Mouse (Mus musculus): ENCODE measurements around the gene Madd. TPM values are rescaled to one million over a fixed set of nuclear protein-coding genes. Genes with fewer than 3 reads are reported as not detected.
A peak's percentile ranks its signal among the peaks of the same experiment; 100 is the strongest.

The Madd gene
- polyA plus RNA-seq, 2 experiments: 8.6 to 18.1 TPM

DNA sequence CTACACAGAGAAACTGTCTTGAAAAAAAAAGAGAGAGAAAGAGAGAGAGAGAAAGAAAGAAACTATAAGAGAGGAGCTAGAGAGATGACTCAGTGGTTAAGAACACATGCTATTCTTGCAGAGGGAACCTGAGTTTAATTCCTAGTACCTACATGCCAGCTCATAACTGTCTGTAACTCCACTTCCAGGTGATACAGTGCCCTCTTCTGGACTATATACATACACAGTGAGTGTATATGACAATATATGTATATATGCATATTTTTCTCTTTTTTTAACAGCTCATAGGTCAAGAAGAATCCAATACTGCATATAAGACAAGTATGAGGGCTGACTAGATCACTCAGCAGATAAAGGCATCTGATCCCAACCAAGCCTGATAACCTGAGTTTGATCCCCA, 29.7 kb upstream of the Madd start:
- Histone ChIP-seq H3K4me2 (replicated peaks; ENCODE audit: low read depth, low read length, severe bottlenecking) (no peak overlapping the region), H3K9ac (ENCODE audit: low read depth, low read length, severe bottlenecking) (no peak overlapping the region), H3K27ac (replicated peaks; ENCODE audit: low read depth, low read length) (no peak overlapping the region), H3K9me3 (ENCODE audit: control insufficient read depth, low read length) (no peaks in the 10 kb centered on the region), H3K4me1 (ENCODE audit: control insufficient read depth, insufficient read depth, low read length) (no peaks in the 10 kb centered on the region), H3K27me3 (ENCODE audit: control insufficient read depth, insufficient read depth, low read length) (no peaks in the 10 kb centered on the region), H3K36me3 (ENCODE audit: control insufficient read depth, insufficient read depth, low read length) (peaks cover 70% of the 10 kb centered on the region), H3K4me3 (replicated peaks; ENCODE audit: low read length) (no peak overlapping the region)
- ATAC-seq (ENCODE audit: low FRiP score, low read depth) (no peak), DNase-seq (ENCODE audit: low spot score) (no peak)
- no peak for TF ChIP-seq POLR2A (IDR thresholded peaks at IDR 0.05; ENCODE audit: borderline replicate concordance, extremely low read depth, insufficient read depth, insufficient read length)

DNA sequence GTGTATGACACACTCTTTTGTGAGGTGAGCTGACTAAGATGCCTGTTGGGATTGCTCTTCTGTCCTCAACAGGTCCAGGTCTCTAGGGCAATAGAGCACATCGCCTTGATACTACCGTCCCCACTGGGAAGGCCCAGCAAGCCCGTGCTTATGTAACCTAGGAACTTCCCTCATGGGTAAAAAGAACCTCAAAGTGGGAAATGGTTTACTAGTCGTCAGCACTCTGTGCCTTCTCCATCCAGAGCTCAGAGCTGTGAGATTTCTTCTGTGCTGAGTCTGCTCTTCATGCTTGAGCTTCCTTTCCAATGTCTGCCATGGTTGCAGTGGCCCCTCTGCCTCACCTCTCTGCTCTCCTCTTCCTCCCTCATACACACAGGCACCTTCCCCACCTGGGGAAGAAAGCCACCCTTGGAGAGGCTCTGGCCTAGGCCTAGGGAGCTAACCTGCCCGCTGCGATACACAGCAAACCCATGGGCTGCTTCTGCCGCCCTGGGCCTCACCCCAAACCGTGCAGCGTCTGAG, 22.7 kb upstream of the Madd start:
- no peak overlapping the region for H3K27ac ChIP-seq (replicated peaks; ENCODE audit: low read depth, low read length)
- no peaks in the 10 kb centered on the region for H3K9me3 ChIP-seq (ENCODE audit: control insufficient read depth, low read length)
- DNase-seq (ENCODE audit: low spot score): no peak
- TF ChIP-seq POLR2A (IDR thresholded peaks at IDR 0.05; ENCODE audit: borderline replicate concordance, extremely low read depth, insufficient read depth, insufficient read length): no peak
- H3K27me3 ChIP-seq (ENCODE audit: control insufficient read depth, insufficient read depth, low read length): no peaks in the 10 kb centered on the region
- WGBS: 88% methylated on average over 9 of the region's 9 CpGs
- H3K4me1 ChIP-seq (ENCODE audit: control insufficient read depth, insufficient read depth, low read length): peaks cover 15% of the 10 kb centered on the region
- no peak overlapping the region for H3K9ac ChIP-seq (ENCODE audit: low read depth, low read length, severe bottlenecking)
- H3K4me3 ChIP-seq (replicated peaks; ENCODE audit: low read length): no peak overlapping the region
- H3K4me2 ChIP-seq (replicated peaks; ENCODE audit: low read depth, low read length, severe bottlenecking): no peak overlapping the region
- ATAC-seq (ENCODE audit: low FRiP score, low read depth): no peak
- peaks cover 57% of the 10 kb centered on the region for H3K36me3 ChIP-seq (ENCODE audit: control insufficient read depth, insufficient read depth, low read length)

DNA sequence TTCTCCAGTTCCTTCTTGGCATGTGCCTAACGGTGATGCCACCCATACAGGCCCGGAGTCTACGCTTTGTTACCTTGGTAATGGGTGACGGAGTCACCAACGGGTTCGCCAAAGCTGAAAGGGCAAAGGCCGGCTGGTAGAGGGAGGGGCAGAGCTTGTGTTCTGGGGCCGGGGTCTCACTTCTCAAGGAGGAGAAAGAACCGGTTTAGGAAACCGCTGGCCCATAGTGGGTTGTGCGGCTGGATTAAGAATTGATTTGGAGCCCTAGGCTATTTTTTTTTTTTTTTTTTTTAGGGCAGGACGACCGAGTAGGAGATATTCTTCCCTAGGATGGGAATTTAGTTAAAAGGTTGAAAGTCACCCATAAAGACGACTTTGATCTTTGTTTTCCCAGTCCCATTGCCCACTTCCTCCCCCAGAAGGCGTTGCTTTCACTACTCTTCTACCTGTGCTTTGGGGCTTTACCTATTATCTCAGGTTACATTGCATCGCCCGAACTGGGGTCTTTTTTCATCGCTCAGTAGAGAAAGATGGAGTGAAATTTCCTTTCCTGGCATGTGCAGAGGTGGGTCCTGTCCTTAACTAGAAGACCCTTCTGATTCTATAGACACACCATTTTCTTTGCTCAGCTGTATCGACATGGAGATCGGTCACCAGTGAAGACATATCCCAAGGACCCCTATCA, 19.5 kb upstream of the Madd start:
- Histone ChIP-seq H3K9ac (ENCODE audit: low read depth, low read length, severe bottlenecking) (peak overlapping the region; percentile 80), H3K27me3 (ENCODE audit: control insufficient read depth, insufficient read depth, low read length) (no peaks in the 10 kb centered on the region), H3K9me3 (ENCODE audit: control insufficient read depth, low read length) (no peaks in the 10 kb centered on the region), H3K4me1 (ENCODE audit: control insufficient read depth, insufficient read depth, low read length) (peaks cover 15% of the 10 kb centered on the region), H3K27ac (replicated peaks; ENCODE audit: low read depth, low read length) (peak overlapping the region; percentile 92), H3K36me3 (ENCODE audit: control insufficient read depth, insufficient read depth, low read length) (peaks cover 28% of the 10 kb centered on the region), H3K4me3 (replicated peaks; ENCODE audit: low read length) (peak overlapping the region; percentile 71), H3K4me2 (replicated peaks; ENCODE audit: low read depth, low read length, severe bottlenecking) (peak overlapping the region; percentile 66)
- TF ChIP-seq POLR2A (IDR thresholded peaks at IDR 0.05; ENCODE audit: borderline replicate concordance, extremely low read depth, insufficient read depth, insufficient read length): no peak
- DNase-seq (ENCODE audit: low spot score) (no peak), ATAC-seq (ENCODE audit: low FRiP score, low read depth) (peak; percentile 66)
- WGBS: 12% methylated on average over 20 of the region's 20 CpGs

GRCm38 (mm10) chr2:91202222-91202971, 18.8 kb upstream of the Madd start, which contains the start of the genes Nr1h3 and Acp2:
TSS of gene Nr1h3 (minus strand) at chr2:91202834.
TSS of gene Acp2 (plus strand) at chr2:91202885.
- no peak; the same call in 1 of the 2 replicates for TF ChIP-seq POLR2A (IDR thresholded peaks at IDR 0.05; ENCODE audit: borderline replicate concordance, extremely low read depth, insufficient read depth, insufficient read length)
- 3% methylated on average over 28 of the region's 28 CpGs for WGBS
- peak within 1 kb of the TSS; percentile 92 for H3K27ac ChIP-seq (replicated peaks; ENCODE audit: low read depth, low read length)

GRCm38 (mm10) chr2:91198888-91199287, 15.3 kb upstream of the Madd start:
- no peak for TF ChIP-seq POLR2A (IDR thresholded peaks at IDR 0.05; ENCODE audit: borderline replicate concordance, extremely low read depth, insufficient read depth, insufficient read length)
- WGBS: 87% methylated on average over 3 of the region's 3 CpGs
- no peaks in the 10 kb centered on the region for H3K36me3 ChIP-seq (ENCODE audit: control insufficient read depth, insufficient read depth, low read length)

More at GRCm38 (mm10) chr2:91202222-91202971, 18.8 kb upstream of the Madd start, which contains the start of the genes Nr1h3 and Acp2:
- DNase-seq (ENCODE audit: low spot score) (peak; percentile 92), ATAC-seq (ENCODE audit: low FRiP score, low read depth) (peak; percentile 97)
- Histone ChIP-seq H3K4me1 (ENCODE audit: control insufficient read depth, insufficient read depth, low read length) (peaks cover 15% of the 10 kb centered on the region), H3K4me2 (replicated peaks; ENCODE audit: low read depth, low read length, severe bottlenecking) (peak within 1 kb of the TSS; percentile 66), H3K36me3 (ENCODE audit: control insufficient read depth, insufficient read depth, low read length) (peaks cover 21% of the 10 kb centered on the region), H3K27me3 (ENCODE audit: control insufficient read depth, insufficient read depth, low read length) (no peaks in the 10 kb centered on the region), H3K9ac (ENCODE audit: low read depth, low read length, severe bottlenecking) (peak within 1 kb of the TSS; percentile 80), H3K4me3 (replicated peaks; ENCODE audit: low read length) (peak within 1 kb of the TSS; percentile 71), H3K9me3 (ENCODE audit: control insufficient read depth, low read length) (no peaks in the 10 kb centered on the region)

More at GRCm38 (mm10) chr2:91198888-91199287, 15.3 kb upstream of the Madd start:
- no peaks in the 10 kb centered on the region for H3K27me3 ChIP-seq (ENCODE audit: control insufficient read depth, insufficient read depth, low read length)
- H3K9ac ChIP-seq (ENCODE audit: low read depth, low read length, severe bottlenecking): no peak overlapping the region
- H3K27ac ChIP-seq (replicated peaks; ENCODE audit: low read depth, low read length): no peak overlapping the region
- H3K4me2 ChIP-seq (replicated peaks; ENCODE audit: low read depth, low read length, severe bottlenecking): no peak overlapping the region
- H3K4me1 ChIP-seq (ENCODE audit: control insufficient read depth, insufficient read depth, low read length): peaks cover 17% of the 10 kb centered on the region
- ATAC-seq (ENCODE audit: low FRiP score, low read depth): no peak
- H3K9me3 ChIP-seq (ENCODE audit: control insufficient read depth, low read length): no peaks in the 10 kb centered on the region
- no peak for DNase-seq (ENCODE audit: low spot score)
- H3K4me3 ChIP-seq (replicated peaks; ENCODE audit: low read length): no peak overlapping the region
